In the genomic region with DNA sequence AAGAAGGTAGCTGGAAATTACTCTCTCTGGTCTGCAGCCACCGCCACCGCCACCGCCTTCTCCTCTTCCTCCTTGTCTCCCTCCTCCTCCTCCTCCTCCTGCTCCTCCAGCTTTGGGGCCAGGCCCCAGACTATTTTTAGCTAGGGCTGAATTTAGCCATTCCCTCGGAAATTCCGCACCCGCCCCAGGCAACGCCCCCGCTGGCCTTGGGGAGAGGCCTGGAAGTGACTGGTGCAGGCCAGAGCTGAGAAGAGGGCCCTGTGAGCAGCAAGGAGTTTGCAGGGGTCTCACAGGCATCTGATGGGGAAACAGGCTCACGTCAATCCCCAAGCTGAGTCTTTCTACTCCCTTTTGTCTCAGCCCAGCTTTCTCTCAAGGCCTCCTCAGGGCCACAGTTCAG, we compare ENCODE assay signal across 8 mouse cellular contexts. TPM values are rescaled to one million over a fixed set of nuclear protein-coding genes. Genes with fewer than 3 reads are reported as not detected.
DNase-seq lines count a peak whose midpoint lies in the region; ATAC-seq and TF ChIP-seq lines count a peak whose summit lies in the region.

No protein-coding gene starts in this region.

- no peak overlapping the region for H3K4me3 ChIP-seq in intestine, embryonic 14.5 days (ENCODE audit: low read depth, low read length)
- H3K4me3 ChIP-seq in intestine, postnatal 0 days (ENCODE audit: low read depth, low read length), result no peak overlapping the region
- H3K4me3 ChIP-seq in lung, adult 2 months (replicated peaks; ENCODE audit: extremely low read depth, low read depth, low read length), result no peak overlapping the region

- peak overlapping the region; percentile 33 for H3K4me2 ChIP-seq in intestine, embryonic 14.5 days (ENCODE audit: low read length)
- no peak overlapping the region for H3K4me2 ChIP-seq in intestine, postnatal 0 days (replicated peaks; ENCODE audit: low read depth)

- intact Hi-C loops in heart, postnatal 10 days (cut with DNase I), result no loop called here

- WGBS in intestine, embryonic 14.5 days, result 14% methylated on average over 9 of the region's 9 CpGs
- WGBS in intestine, postnatal 0 days, result 32% methylated on average over 9 of the region's 9 CpGs
- WGBS in lung, adult 2 months, result 39% methylated on average over 9 of the region's 9 CpGs

- peak; percentile 22; the same call in 1 of the 2 replicates for TF ChIP-seq POLR2A in lung, adult 2 months (IDR thresholded peaks at IDR 0.05; ENCODE audit: borderline replicate concordance, extremely low read depth, low read depth, low read length)

- H3K9ac ChIP-seq in intestine, embryonic 14.5 days (ENCODE audit: low read length), result peak overlapping the region; percentile 17; the same call in 1 of the 2 replicates
- H3K9ac ChIP-seq in intestine, postnatal 0 days (ENCODE audit: low read depth, low read length), result no peak overlapping the region

- peak overlapping the region; percentile 80 for H3K27ac ChIP-seq in intestine, embryonic 14.5 days (ENCODE audit: low read depth)
- no peak overlapping the region for H3K27ac ChIP-seq in intestine, postnatal 0 days (ENCODE audit: low read depth, low read length)

- no peaks in the 10 kb centered on the region for H3K27me3 ChIP-seq in intestine, embryonic 14.5 days (replicated peaks; ENCODE audit: control insufficient read depth, insufficient read depth, low read length)
- H3K27me3 ChIP-seq in intestine, postnatal 0 days (replicated peaks; ENCODE audit: control insufficient read depth, insufficient read depth, low read length), result no peaks in the 10 kb centered on the region

- H3K9me3 ChIP-seq in intestine, embryonic 14.5 days (ENCODE audit: control insufficient read depth, low read length), result no peaks in the 10 kb centered on the region
- no peaks in the 10 kb centered on the region for H3K9me3 ChIP-seq in intestine, postnatal 0 days (ENCODE audit: control insufficient read depth)

- H3K4me1 ChIP-seq in intestine, embryonic 14.5 days (replicated peaks; ENCODE audit: control insufficient read depth, insufficient read depth, low read length), result peaks cover 52% of the 10 kb centered on the region
- H3K4me1 ChIP-seq in intestine, postnatal 0 days (replicated peaks; ENCODE audit: control insufficient read depth, insufficient read depth, low read length), result 0 out of 2 replicates have a peak, but pooled peaks cover 10% of the 10 kb centered on the region
- H3K4me1 ChIP-seq in lung, adult 2 months (ENCODE audit: control insufficient read depth, insufficient read depth, low read length), result peaks cover 2% of the 10 kb centered on the region; the same call in 1 of the 2 replicates

- TF ChIP-seq CTCF in intestine, postnatal 0 days (IDR thresholded peaks at IDR 0.05; ENCODE audit: low read depth), result no peak
- TF ChIP-seq CTCF in lung, adult 2 months (IDR thresholded peaks at IDR 0.05; ENCODE audit: insufficient read depth, low read length), result no peak

- H3K36me3 ChIP-seq in intestine, embryonic 14.5 days (ENCODE audit: control insufficient read depth, insufficient read depth, low read length), result peaks cover 42% of the 10 kb centered on the region
- peaks cover 5% of the 10 kb centered on the region; the same call in 1 of the 2 replicates for H3K36me3 ChIP-seq in intestine, postnatal 0 days (ENCODE audit: control insufficient read depth, insufficient read depth)

- ATAC-seq in intestine, embryonic 14.5 days (replicated peaks; ENCODE audit: low FRiP score, low TSS enrichment, low read depth), result peak; percentile 24; the same call in 1 of the 2 replicates
- ATAC-seq in intestine, postnatal 0 days, result no peak

- DNase-seq in intestine, embryonic 14.5 days (ENCODE audit: low spot score), result no peak
- peak; percentile 74 for DNase-seq in adrenal gland, postnatal 25 days
- peak; percentile 74 to 81 for DNase-seq in heart, postnatal 10 days
- DNase-seq in lung, adult 2 months, result no peak
- no peak for DNase-seq in cerebellum, postnatal 14 days
- no peak for DNase-seq in frontal cortex, postnatal 25 days (ENCODE audit: low spot score in 2 of 2)
- DNase-seq in embryo, embryonic 10 days (ENCODE audit: low spot score), result no peak

RNA-seq across cellular contexts. Expression of gene Arhgef17, which starts 13.7 kb away (rescaled TPM):
- 12.9 and 14.2 TPM in 2 replicates for polyA plus RNA-seq in intestine, embryonic 14.5 days (2014; fragmentation: Nextera tagmentation; extraction: Ambion mirVana)
- polyA plus RNA-seq in intestine, postnatal 0 days (2015; fragmentation: Nextera tagmentation; extraction: Ambion mirVana), result 2.0 and 2.5 TPM in 2 replicates
- 76.1 and 81.2 TPM in 2 replicates for total RNA-seq in adrenal gland, postnatal 25 days (2021)
- total RNA-seq in heart, postnatal 10 days (2021), result 10 to 100 TPM; 32.9 to 41.2 TPM
- 56.6 and 59.0 TPM in 2 replicates for polyA plus RNA-seq in lung, adult 2 months (2012; rRNA removed)

RNA-seq across cellular contexts. Expression of gene Relt, which starts 54.9 kb away (rescaled TPM):
- polyA plus RNA-seq in intestine, embryonic 14.5 days (2014; fragmentation: Nextera tagmentation; extraction: Ambion mirVana), result 1.9 and 2.0 TPM in 2 replicates
- polyA plus RNA-seq in intestine, postnatal 0 days (2015; fragmentation: Nextera tagmentation; extraction: Ambion mirVana), result 0.78 and 1.0 TPM in 2 replicates
- 1.0 and 1.3 TPM in 2 replicates for total RNA-seq in adrenal gland, postnatal 25 days (2021)
- total RNA-seq in heart, postnatal 10 days (2021), result 1 to 10 TPM; 4.0 to 4.6 TPM
- 13.1 and 20.0 TPM in 2 replicates for polyA plus RNA-seq in lung, adult 2 months (2012; rRNA removed)

RNA-seq across cellular contexts. Expression of gene P2ry6, which starts 56.3 kb away (rescaled TPM):
- polyA plus RNA-seq in intestine, embryonic 14.5 days (2014; fragmentation: Nextera tagmentation; extraction: Ambion mirVana), result 11.1 and 11.9 TPM in 2 replicates
- polyA plus RNA-seq in intestine, postnatal 0 days (2015; fragmentation: Nextera tagmentation; extraction: Ambion mirVana), result 5.7 and 7.0 TPM in 2 replicates
- 5.8 and 9.5 TPM in 2 replicates for total RNA-seq in adrenal gland, postnatal 25 days (2021)
- 1 to 10 TPM; 3.7 to 3.9 TPM for total RNA-seq in heart, postnatal 10 days (2021)
- polyA plus RNA-seq in lung, adult 2 months (2012; rRNA removed), result 59.1 and 61.6 TPM in 2 replicates

Comparison
In these comparisons a context has a peak if more than half of its experiments do, and no peak if none do; other contexts are left out.
1. DNase-seq: peak in adrenal gland, postnatal 25 days (single experiment) and heart, postnatal 10 days (2 of 2); none in intestine, embryonic 14.5 days (single experiment), lung, adult 2 months (single experiment), cerebellum, postnatal 14 days (0 of 2), frontal cortex, postnatal 25 days (0 of 2) and embryo, embryonic 10 days (single experiment).